Mouse (Mus musculus) limb, embryonic 14.5 days (tissue): ENCODE results near the gene Creg1. TPM values are rescaled to one million over a fixed set of nuclear protein-coding genes. Genes with fewer than 3 reads are reported as not detected.

Source experiments
- ATAC-seq: fragments of 200-750 bp; cut with Nextera tagmentation; 2 replicates; pipeline ENCODE4 v1.8.0; 2017; ENCODE audit warnings: low read depth, moderate number of reproducible peaks, moderate TSS enrichment; ENCODE audit not compliant: low FRiP score
- DNase-seq: peaks from one replicate; pipeline ENCODE4 v3.0.0-alpha.2; 2015; ENCODE audit warnings: low spot score
- H3K27ac ChIP-seq: fragments of 300-500 bp; sonication (generic); replicated peaks from 2 replicates; pipeline ENCODE4 v1.5.1; 2014; ENCODE audit warnings: low read depth, mild to moderate bottlenecking, low read length, moderate library complexity, mixed read lengths
- H3K27me3 ChIP-seq: fragments of 300-500 bp; sonication (generic); 2 replicates; pipeline ENCODE4 v1.6.1; 2014; ENCODE audit warnings: low read length, mixed read lengths; ENCODE audit not compliant: control insufficient read depth, insufficient read depth
- H3K36me3 ChIP-seq: fragments of 300-500 bp; sonication (generic); 2 replicates; pipeline ENCODE4 v1.6.1; 2014; ENCODE audit warnings: mild to moderate bottlenecking, low read length, moderate library complexity, mixed read lengths; ENCODE audit not compliant: control insufficient read depth, insufficient read depth
- H3K4me1 ChIP-seq: fragments of 300-500 bp; sonication (generic); 2 replicates; pipeline ENCODE4 v1.6.1; 2014; ENCODE audit warnings: antibody characterized with exemption, low read length, mixed read lengths; ENCODE audit not compliant: control insufficient read depth, insufficient read depth
- H3K4me2 ChIP-seq: fragments of 300-500 bp; sonication (generic); replicated peaks from 2 replicates; pipeline ENCODE4 v1.6.1; 2014; ENCODE audit warnings: low read depth, mild to moderate bottlenecking, low read length, moderate library complexity; ENCODE audit not compliant: severe bottlenecking
- H3K4me3 ChIP-seq: fragments of 300-500 bp; sonication (generic); replicated peaks from 2 replicates; pipeline ENCODE4 v1.5.1; 2014; ENCODE audit warnings: low read length
- H3K9ac ChIP-seq: fragments of 300-500 bp; sonication (generic); 2 replicates; pipeline ENCODE4 v1.6.1; 2014; ENCODE audit warnings: mild to moderate bottlenecking, low read depth, low read length, moderate library complexity; ENCODE audit not compliant: severe bottlenecking
- H3K9me3 ChIP-seq: fragments of 300-500 bp; sonication (generic); 2 replicates; pipeline ENCODE4 v1.6.1; 2016; ENCODE audit warnings: low read length; ENCODE audit not compliant: control insufficient read depth
- POLR2A ChIP-seq: fragments of 200-500 bp; IDR thresholded peaks from 2 replicates; pipeline ENCODE4 v1.8.0; 2012; ENCODE audit warnings: inconsistent platforms, mild to moderate bottlenecking, moderate library complexity, borderline replicate concordance; ENCODE audit not compliant: insufficient read depth, insufficient read length; ENCODE audit errors: extremely low read depth
- WGBS: fragments of 180-500 bp; shearing (Covaris S2); extraction: QIAGEN DNeasy Blood & Tissue Kit; methylation state at CpG from one replicate; pipeline ENCODE4 v1.1.7; 2014; 5-methylcytosine and 5-hydroxymethylcytosine counted together
- polyA plus RNA-seq, 2 experiments: library from polyadenylated mRNA; depleted of rRNA in 1 of 2; stranded (reverse) in 1 of 2; unstranded in 1 of 2; fragments of >200 nt; fragmentation: Nextera tagmentation in 1 of 2; extraction: Ambion mirVana in 1 of 2; gene quantifications; 2 replicates each; pipeline versions ENCODE4 v1.2.1 to v1.2.3; 2012 to 2014

Gene Creg1
- polyA plus RNA-seq, 2 experiments = 22.9 to 68.4 TPM

GRCm38 (mm10) chr1:165803107-165803506 lies 39.6 kb downstream of the Creg1 start:
- H3K4me1 ChIP-seq = no peaks in the 10 kb centered on the region
- H3K4me2 ChIP-seq = no peak overlapping the region
- 84% methylated on average over 5 of the region's 5 CpGs for WGBS
- H3K9me3 ChIP-seq = no peaks in the 10 kb centered on the region; the same call in 1 of the 2 replicates
- DNase-seq (no peak), ATAC-seq (no peak)
- H3K9ac ChIP-seq = no peak overlapping the region
- no peak for TF ChIP-seq POLR2A
- H3K27ac ChIP-seq = no peak overlapping the region
- no peak overlapping the region for H3K4me3 ChIP-seq
- H3K36me3 ChIP-seq = no peaks in the 10 kb centered on the region
- no peaks in the 10 kb centered on the region for H3K27me3 ChIP-seq

GRCm38 (mm10) chr1:165804133-165804532 lies 40.6 kb downstream of the Creg1 start:
- no peaks in the 10 kb centered on the region for H3K27me3 ChIP-seq
- H3K27ac ChIP-seq = no peak overlapping the region
- H3K9me3 ChIP-seq = no peaks in the 10 kb centered on the region; the same call in 1 of the 2 replicates
- no peak for ATAC-seq
- H3K4me3 ChIP-seq = no peak overlapping the region
- H3K4me1 ChIP-seq = no peaks in the 10 kb centered on the region
- H3K36me3 ChIP-seq = no peaks in the 10 kb centered on the region
- no peak for TF ChIP-seq POLR2A
- WGBS = 84% methylated on average over 4 of the region's 4 CpGs
- H3K4me2 ChIP-seq = no peak overlapping the region
- no peak for DNase-seq
- no peak overlapping the region for H3K9ac ChIP-seq

GRCm38 (mm10) chr1:165810633-165811032 lies 47.1 kb downstream of the Creg1 start:
- Histone ChIP-seq H3K27ac (no peak overlapping the region), H3K9ac (no peak overlapping the region), H3K9me3 (no peaks in the 10 kb centered on the region), H3K27me3 (no peaks in the 10 kb centered on the region), H3K36me3 (no peaks in the 10 kb centered on the region), H3K4me2 (no peak overlapping the region), H3K4me1 (peaks cover 16% of the 10 kb centered on the region), H3K4me3 (no peak overlapping the region)
- ATAC-seq (no peak), DNase-seq (no peak)
- no peak for TF ChIP-seq POLR2A
- 57% methylated on average over 2 of the region's 2 CpGs for WGBS

- no peak for DNase-seq
- H3K27ac ChIP-seq = no peak overlapping the region
- 81% methylated on average over 5 of the region's 5 CpGs for WGBS
- H3K27me3 ChIP-seq = no peaks in the 10 kb centered on the region
- no peaks in the 10 kb centered on the region for H3K36me3 ChIP-seq
- TF ChIP-seq POLR2A = no peak
- no peak overlapping the region for H3K4me2 ChIP-seq
- H3K9ac ChIP-seq = no peak overlapping the region
- peaks cover 16% of the 10 kb centered on the region for H3K4me1 ChIP-seq
- H3K9me3 ChIP-seq = no peaks in the 10 kb centered on the region
- no peak for ATAC-seq
- no peak overlapping the region for H3K4me3 ChIP-seq
Observed at GRCm38 (mm10) chr1:165811170-165811569, 47.6 kb downstream of the Creg1 start.

- Histone ChIP-seq H3K36me3 (no peaks in the 10 kb centered on the region), H3K27me3 (no peaks in the 10 kb centered on the region), H3K4me3 (no peak overlapping the region), H3K27ac (no peak overlapping the region), H3K4me2 (no peak overlapping the region), H3K9me3 (no peaks in the 10 kb centered on the region), H3K9ac (no peak overlapping the region), H3K4me1 (peaks cover 16% of the 10 kb centered on the region)
- DNase-seq (no peak), ATAC-seq (no peak)
- WGBS = 70% methylated on average over 3 of the region's 3 CpGs
- no peak for TF ChIP-seq POLR2A
Observed at GRCm38 (mm10) chr1:165812775-165813174, 49.2 kb downstream of the Creg1 start.

GRCm38 (mm10) chr1:165814116-165814515 lies 50.6 kb downstream of the Creg1 start:
- WGBS = 19% methylated on average over 7 of the region's 7 CpGs
- Histone ChIP-seq H3K9me3 (no peaks in the 10 kb centered on the region), H3K4me1 (peaks cover 16% of the 10 kb centered on the region), H3K27me3 (no peaks in the 10 kb centered on the region), H3K4me3 (no peak overlapping the region), H3K36me3 (no peaks in the 10 kb centered on the region), H3K27ac (0 out of 2 replicates have a peak overlapping the region, but pooled peaks have one; percentile 3), H3K9ac (no peak overlapping the region), H3K4me2 (no peak overlapping the region)
- no peak for TF ChIP-seq POLR2A
- ATAC-seq (no peak), DNase-seq (no peak)
